Mouse (Mus musculus) liver, adult 2 months (tissue): ENCODE results near the gene Gm39566. TPM values are rescaled to one million over a fixed set of nuclear protein-coding genes. Genes with fewer than 3 reads are reported as not detected.

Experiments used
- DNase-seq: peaks from one replicate; pipeline ENCODE4 v3.0.0-alpha.2; 2011; ENCODE audit warnings: low read depth, low spot score; ENCODE audit errors: extremely low read depth
- H3K27ac ChIP-seq: fragments of 200-500 bp; replicated peaks from 2 replicates; pipeline ENCODE4 v1.5.1; 2012; ENCODE audit warnings: low read depth, mild to moderate bottlenecking, control low read depth, inconsistent platforms, low read length; ENCODE audit not compliant: insufficient read depth
- H3K27me3 ChIP-seq: fragments of 200-500 bp; 2 replicates; pipeline ENCODE4 v1.6.1; 2012; ENCODE audit warnings: mild to moderate bottlenecking, moderate library complexity, low read length, inconsistent platforms; ENCODE audit not compliant: control insufficient read depth, insufficient read depth
- H3K36me3 ChIP-seq: fragments of 200-500 bp; 2 replicates; pipeline ENCODE4 v1.6.1; 2012; ENCODE audit warnings: low read length, inconsistent platforms; ENCODE audit not compliant: control insufficient read depth, insufficient read depth
- H3K4me1 ChIP-seq: fragments of 200-500 bp; 2 replicates; pipeline ENCODE4 v1.6.1; 2011; ENCODE audit warnings: low read length; ENCODE audit not compliant: control insufficient read depth, insufficient read depth
- H3K4me3 ChIP-seq: fragments of 200-500 bp; 2 replicates; pipeline ENCODE4 v1.5.1; 2011; ENCODE audit warnings: low read depth, mild to moderate bottlenecking, control low read depth, low read length, moderate library complexity; ENCODE audit not compliant: insufficient read depth
- H3K79me2 ChIP-seq: fragments of 200-500 bp; 2 replicates; pipeline ENCODE4 v1.6.1; 2012; ENCODE audit warnings: inconsistent platforms, mild to moderate bottlenecking, low read length, moderate library complexity; ENCODE audit not compliant: control insufficient read depth, insufficient read depth
- H3K9ac ChIP-seq: fragments of 200-500 bp; 2 replicates; pipeline ENCODE4 v1.6.1; 2012; ENCODE audit warnings: low read depth, mild to moderate bottlenecking, control low read depth, inconsistent platforms, low read length
- CTCF ChIP-seq: fragments of 200-500 bp; IDR thresholded peaks from 2 replicates; pipeline ENCODE4 v1.5.1; 2011; ENCODE audit warnings: low read depth, low read length, control low read depth
- POLR2A ChIP-seq: fragments of 200-500 bp; IDR thresholded peaks from 2 replicates; pipeline ENCODE4 v1.6.1; 2011; ENCODE audit warnings: low read length, control low read depth; ENCODE audit not compliant: insufficient read depth; ENCODE audit errors: extremely low read depth
- WGBS: fragments of 180-500 bp; shearing (Covaris S2); methylation state at CpG from one replicate; pipeline ENCODE4 v1.1.7; 2018; 5-methylcytosine and 5-hydroxymethylcytosine counted together
- polyA plus RNA-seq: library from polyadenylated mRNA; depleted of rRNA; stranded (reverse); fragments of >200 nt; gene quantifications from 2 replicates; pipeline ENCODE4 v1.2.3, GENCODE M21; 2012
- total RNA-seq: library from RNA; depleted of rRNA; stranded (reverse); fragments of >200 nt; gene quantifications from 2 replicates; pipeline ENCODE4 v1.2.3, GENCODE M21; 2014

Gene Gm39566
- total and polyA plus RNA-seq, 2 experiments: not detected

DNA sequence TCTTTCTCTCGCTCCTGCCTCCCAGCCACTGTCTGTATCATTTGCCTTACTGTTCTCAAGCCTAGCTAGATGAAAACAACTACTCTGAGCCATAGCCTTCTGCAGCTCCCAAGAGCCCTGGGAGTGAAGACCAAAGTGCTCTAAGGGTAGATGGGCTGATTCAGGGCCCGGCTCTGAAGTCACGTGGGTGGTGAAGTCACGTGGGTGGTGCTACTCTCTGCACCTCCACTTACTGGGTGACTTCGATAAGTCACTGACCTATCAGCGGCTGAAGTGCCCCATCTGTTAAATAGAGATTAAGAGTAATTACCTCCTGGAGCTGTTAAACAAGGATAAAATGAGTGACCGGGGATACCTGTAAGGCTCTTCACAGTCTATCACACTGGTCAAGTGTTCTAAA is 38.9 kb upstream of the Gm39566 start:
- Histone ChIP-seq H3K79me2 (no peaks in the 10 kb centered on the region), H3K4me1 (no peaks in the 10 kb centered on the region), H3K9ac (no peak overlapping the region), H3K4me3 (no peak overlapping the region), H3K27me3 (no peaks in the 10 kb centered on the region), H3K27ac (no peak overlapping the region), H3K36me3 (no peaks in the 10 kb centered on the region; the same call in 1 of the 2 replicates)
- peak; percentile 25 for DNase-seq
- no peak for TF ChIP-seq POLR2A
- no peak for TF ChIP-seq CTCF
- WGBS: 52% methylated on average over 7 of the region's 7 CpGs

DNA sequence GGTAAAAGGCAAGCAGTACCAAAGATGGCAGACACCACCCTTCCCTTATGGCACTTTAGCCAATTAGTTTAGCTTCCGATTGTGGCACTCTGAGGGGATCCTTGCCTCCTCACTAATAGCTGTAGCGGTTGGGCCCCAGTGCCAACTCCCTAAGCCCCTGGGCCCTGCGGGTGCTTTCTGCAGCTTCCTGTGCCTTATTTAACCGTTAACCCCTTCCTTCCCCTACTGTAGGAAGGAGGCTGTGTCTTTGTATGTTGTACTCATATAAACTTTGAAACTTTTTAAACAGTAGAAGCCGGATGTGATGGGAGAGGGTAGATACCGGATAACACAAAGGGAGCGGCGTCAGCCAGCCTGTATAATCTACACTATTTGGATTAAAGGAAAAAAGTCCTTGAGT is 35.7 kb upstream of the Gm39566 start:
- Histone ChIP-seq H3K36me3 (no peaks in the 10 kb centered on the region; the same call in 1 of the 2 replicates), H3K9ac (no peak overlapping the region), H3K79me2 (no peaks in the 10 kb centered on the region), H3K4me3 (no peak overlapping the region), H3K27ac (no peak overlapping the region), H3K4me1 (0 out of 2 replicates have a peak, but pooled peaks cover 3% of the 10 kb centered on the region), H3K27me3 (no peaks in the 10 kb centered on the region)
- no peak for DNase-seq
- no peak for TF ChIP-seq POLR2A
- TF ChIP-seq CTCF: no peak
- WGBS: 77% methylated on average over 8 of the region's 8 CpGs

DNA sequence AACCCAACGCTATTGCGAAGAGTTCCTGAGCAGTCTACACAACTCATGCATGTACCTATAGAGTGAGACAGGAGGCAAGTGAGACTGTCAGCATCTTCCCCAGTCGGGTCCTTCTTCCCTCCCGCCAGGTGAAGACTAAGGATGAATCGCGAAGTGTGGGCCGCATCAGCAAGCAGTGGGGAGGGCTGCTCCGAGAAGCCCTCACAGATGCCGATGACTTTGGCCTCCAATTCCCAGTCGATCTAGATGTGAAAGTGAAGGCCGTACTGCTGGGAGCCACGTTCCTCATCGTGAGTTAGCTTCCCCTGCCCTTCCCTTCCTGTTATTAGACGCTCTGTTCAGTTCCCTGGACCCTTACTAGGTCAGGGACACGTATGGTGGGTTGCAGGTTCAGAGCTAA is 34.8 kb upstream of the Gm39566 start:
- Histone ChIP-seq H3K79me2 (no peaks in the 10 kb centered on the region), H3K9ac (no peak overlapping the region), H3K27me3 (no peaks in the 10 kb centered on the region), H3K4me1 (peaks cover 8% of the 10 kb centered on the region), H3K27ac (no peak overlapping the region), H3K4me3 (no peak overlapping the region), H3K36me3 (no peaks in the 10 kb centered on the region; the same call in 1 of the 2 replicates)
- WGBS: 87% methylated on average over 15 of the region's 15 CpGs
- no peak for TF ChIP-seq POLR2A
- TF ChIP-seq CTCF: no peak
- no peak for DNase-seq

DNA sequence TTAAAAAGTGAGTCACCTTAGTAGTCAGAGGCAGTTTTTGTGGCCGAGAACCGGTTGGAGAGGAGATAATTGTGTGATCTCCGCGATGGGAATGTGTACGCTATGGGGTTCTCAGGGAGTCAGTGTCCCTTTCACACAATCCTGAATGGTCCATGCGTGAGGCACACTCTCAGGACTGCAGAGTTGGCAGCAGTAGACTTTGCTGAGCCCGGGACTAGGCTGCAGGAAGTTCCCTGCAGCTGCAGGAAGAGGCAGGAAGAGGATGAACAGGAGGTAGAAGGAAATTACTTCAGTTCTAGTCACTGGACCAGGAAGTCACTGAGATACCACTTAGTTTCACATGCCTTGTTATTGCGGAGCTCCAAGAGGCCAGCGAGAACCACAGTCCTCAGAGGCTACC is 34.0 kb upstream of the Gm39566 start:
- Histone ChIP-seq H3K4me1 (peaks cover 8% of the 10 kb centered on the region), H3K27ac (0 out of 2 replicates have a peak overlapping the region, but pooled peaks have one; percentile 17), H3K9ac (no peak overlapping the region), H3K27me3 (no peaks in the 10 kb centered on the region), H3K79me2 (no peaks in the 10 kb centered on the region), H3K4me3 (no peak overlapping the region), H3K36me3 (no peaks in the 10 kb centered on the region; the same call in 1 of the 2 replicates)
- TF ChIP-seq POLR2A (no peak), CTCF (no peak)
- DNase-seq: no peak
- WGBS: 78% methylated on average over 9 of the region's 9 CpGs

DNA sequence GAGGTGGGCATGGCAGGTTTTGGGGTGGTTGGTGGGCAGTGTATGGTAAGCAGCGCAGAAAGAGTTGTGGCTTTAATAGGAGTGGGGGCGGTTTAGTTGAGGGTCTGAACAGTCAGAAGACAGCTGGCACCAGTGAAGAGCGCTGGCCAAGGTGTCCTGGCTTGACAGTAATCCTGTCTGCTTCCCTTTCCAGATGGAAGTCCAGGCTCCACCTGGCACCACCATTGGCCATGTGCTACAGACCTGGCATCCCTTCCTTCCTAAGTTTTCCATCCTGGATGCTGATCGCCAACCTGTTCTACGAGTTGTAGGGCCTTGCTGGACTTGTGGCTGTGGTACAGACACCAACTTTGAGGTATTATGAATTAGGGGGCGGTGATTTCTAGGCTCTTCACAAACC is 32.9 kb upstream of the Gm39566 start:
- Histone ChIP-seq H3K4me1 (peaks cover 8% of the 10 kb centered on the region), H3K36me3 (no peaks in the 10 kb centered on the region; the same call in 1 of the 2 replicates), H3K27ac (no peak overlapping the region), H3K79me2 (no peaks in the 10 kb centered on the region), H3K4me3 (no peak overlapping the region), H3K27me3 (no peaks in the 10 kb centered on the region), H3K9ac (no peak overlapping the region)
- no peak for DNase-seq
- TF ChIP-seq POLR2A: no peak
- no peak for TF ChIP-seq CTCF
- WGBS: over 99% methylated on average over 6 of the region's 6 CpGs

DNA sequence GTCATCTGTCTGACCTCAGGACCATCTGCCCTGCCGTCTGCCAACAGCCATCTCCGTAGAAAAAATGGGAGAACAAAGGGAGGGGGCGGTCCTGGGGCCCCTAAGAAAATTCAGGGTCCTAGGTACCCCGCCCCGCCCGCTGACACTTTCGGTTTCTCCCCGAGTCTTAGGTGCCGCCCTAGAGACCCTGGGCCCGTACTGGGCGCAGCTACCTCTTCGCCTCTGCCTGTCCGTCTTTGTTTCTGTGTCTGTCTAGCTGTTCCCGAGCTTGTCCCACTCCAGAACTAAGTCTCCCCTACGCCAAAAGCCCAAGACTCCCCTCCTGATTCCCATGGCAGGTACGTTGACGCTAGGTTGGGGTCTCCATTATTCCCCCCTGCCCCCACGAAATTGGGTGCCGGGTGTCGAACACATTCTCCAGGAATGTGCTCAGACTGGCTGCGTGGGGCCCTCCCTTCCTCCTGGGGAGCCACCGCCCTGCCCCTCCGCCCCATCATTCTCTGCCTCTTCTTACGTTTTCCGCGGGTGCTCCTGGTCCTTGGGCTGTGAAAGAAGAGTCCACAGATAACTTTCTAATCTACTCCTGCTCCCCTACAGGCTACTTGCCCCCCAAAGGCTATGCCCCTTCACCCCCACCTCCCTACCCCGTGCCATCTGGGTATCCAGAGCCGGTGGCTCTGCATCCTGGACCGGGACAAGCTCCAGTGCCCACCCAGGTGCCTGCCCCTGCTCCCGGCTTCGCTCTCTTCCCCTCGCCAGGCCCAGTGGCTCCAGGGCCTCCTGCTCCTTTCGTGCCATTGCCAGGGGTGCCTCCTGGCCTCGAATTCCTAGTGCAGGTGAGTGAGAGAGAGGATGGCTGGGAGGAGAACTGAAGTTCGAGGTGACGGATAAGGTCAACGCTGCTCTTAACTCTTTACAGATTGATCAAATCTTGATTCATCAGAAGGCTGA is 31.9 kb upstream of the Gm39566 start:
- Histone ChIP-seq H3K27ac (peak overlapping the region; percentile 22), H3K4me1 (peaks cover 8% of the 10 kb centered on the region), H3K9ac (peak overlapping the region; percentile 64), H3K4me3 (peak overlapping the region; percentile 66), H3K79me2 (no peaks in the 10 kb centered on the region), H3K36me3 (no peaks in the 10 kb centered on the region; the same call in 1 of the 2 replicates), H3K27me3 (no peaks in the 10 kb centered on the region)
- DNase-seq: no peak
- WGBS: 21% methylated on average over 37 of the region's 37 CpGs
- TF ChIP-seq CTCF (no peak), POLR2A (no peak)
